Mouse (Mus musculus) megakaryocyte, adult 5-6 weeks (primary cell): ENCODE measurements around the gene Crygs. TPM values are rescaled to one million over a fixed set of nuclear protein-coding genes. Genes with fewer than 3 reads are reported as not detected.

Experiments used
- ATAC-seq: 2 replicates; pipeline ENCODE4 v1.8.0; 2016; ENCODE audit warnings: mild to moderate bottlenecking, inconsistent platforms; ENCODE audit not compliant: poor library complexity, severe bottlenecking
- total RNA-seq, 2 experiments: library from RNA; stranded (forward) in 1 of 2; stranded (reverse) in 1 of 2; fragments of 153-499, 151-499 nt in 1 of 2; fragments of 221-1000, 200-1000 nt in 1 of 2; gene quantifications; 2 replicates each; pipeline versions ENCODE4 v1.2.3 to v1.2.4; 2015 to 2017

Gene Crygs
- total RNA-seq (2015) (not detected in 2 replicates), total RNA-seq (2017) (not detected in 2 replicates)

DNA sequence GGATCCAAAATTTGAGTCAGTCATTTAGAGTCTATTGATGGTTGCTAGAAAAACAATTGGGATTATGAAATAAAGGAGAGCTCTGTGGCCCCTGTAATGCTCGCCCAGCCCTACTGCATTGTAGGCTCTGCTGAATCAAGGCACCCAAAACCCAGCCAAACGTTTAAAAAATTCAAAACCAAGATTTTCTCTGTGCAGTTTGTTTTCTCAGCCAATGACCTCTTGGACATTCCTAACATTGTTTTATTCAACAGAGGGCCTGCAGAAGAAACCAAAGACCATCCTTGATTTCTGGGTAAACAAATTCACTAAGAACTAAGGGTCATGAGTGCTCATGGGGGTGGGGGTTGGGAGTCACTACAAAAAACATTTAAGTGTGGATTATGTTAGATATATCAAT lies at the start of gene Crygs:
Gene Crygs (minus strand): TSS at position 101 of the 400 bp plus-strand sequence.
- ATAC-seq, result no peak

DNA sequence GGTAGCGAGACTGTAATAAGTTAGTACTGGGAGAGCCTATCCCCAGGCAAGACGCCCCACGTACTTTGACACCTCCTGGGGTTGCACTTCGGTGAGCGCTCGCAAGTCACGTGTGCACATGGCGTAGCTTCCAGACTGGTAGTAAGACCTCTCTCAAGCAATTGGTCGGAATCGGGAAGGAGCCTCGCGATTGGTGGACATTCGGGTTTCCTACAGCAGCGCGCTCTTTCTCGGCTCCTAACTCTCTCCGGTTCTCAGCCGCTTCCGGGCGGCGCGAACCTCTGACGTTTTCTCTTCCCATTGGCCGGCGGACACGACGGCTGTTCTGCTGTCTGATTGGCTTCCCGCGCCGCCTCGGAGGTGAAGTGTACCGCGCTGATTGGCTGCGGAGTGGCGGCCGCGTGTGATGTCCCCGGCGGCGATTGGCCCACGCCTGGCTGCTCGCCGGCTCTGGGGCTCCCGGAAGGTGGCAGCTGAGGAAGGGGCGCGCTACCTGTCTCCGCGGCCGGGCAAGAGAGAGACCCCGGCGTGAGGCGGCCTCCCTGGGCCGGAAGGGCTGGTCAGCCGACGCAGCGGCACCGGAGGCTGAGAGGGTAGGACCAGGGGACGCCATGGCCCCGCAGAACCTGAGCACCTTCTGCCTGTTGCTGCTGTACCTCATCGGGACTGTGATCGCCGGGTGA lies 46.2 kb upstream of the Crygs start, which contains the start of the genes Tbccd1 and Dnajb11:
Gene Tbccd1 (minus strand): TSS at position 239 of the 683 bp plus-strand sequence.
Gene Dnajb11 (plus strand): TSS at position 415 of the 683 bp plus-strand sequence.
- ATAC-seq, result peak; percentile 95

DNA sequence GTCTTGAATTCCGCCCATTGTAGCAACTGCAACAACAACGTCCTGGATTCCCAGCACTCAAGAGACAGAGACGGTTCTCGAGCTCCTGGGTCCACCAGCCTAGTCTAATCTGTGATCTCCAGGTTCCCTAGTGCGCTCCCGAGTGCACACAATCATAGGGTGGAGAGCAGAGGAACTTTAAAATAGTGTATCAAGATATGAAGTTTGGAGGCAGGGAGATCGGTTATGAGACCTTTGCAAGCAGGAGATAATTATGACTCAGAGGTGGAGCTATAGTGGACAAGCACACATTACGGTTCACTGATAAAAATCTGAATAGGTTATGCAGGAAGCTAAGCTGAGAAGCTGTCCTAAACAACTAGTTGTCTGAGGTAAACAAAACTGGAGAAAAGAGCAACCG lies 45.4 kb upstream of the Crygs start:
- no peak for ATAC-seq

DNA sequence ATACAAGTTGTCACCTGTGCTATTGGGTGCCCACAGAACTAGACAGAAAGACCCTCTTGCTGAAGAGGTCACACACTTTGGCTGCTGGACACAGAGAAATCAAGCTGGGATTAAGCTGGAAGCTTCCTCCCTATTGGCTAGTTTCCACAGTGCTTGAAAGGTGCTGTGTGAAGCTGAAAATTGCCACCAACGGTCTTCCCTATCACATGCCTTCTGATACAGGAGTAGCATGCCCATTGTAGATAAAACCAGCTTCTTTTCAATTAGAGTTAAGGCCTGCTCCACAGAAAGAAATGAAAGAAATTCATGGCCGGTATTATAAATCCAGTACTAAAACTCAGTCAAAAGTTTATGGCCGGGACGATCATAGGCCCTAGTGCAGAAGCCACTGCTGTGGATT lies 41.3 kb upstream of the Crygs start:
- ATAC-seq, result no peak

DNA sequence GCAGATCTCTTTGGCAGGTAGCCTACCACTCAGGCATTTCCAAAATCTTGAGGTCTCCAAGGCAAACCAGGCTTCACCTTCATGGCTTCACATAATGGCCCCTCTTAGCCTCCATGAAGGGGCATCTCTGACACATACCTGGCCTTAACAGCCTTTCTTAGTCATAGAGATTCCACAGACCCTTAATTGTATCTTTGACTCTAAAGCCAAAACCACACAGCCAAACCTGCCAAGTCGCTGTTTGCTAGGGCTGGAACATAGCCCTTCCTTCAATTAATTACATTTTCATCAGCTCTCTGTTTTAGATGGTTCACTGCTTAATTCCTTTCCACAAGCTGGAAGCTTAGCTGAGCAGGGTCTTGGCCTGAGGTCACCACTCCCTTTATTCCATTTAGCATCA lies 37.0 kb upstream of the Crygs start:
- ATAC-seq, result no peak

DNA sequence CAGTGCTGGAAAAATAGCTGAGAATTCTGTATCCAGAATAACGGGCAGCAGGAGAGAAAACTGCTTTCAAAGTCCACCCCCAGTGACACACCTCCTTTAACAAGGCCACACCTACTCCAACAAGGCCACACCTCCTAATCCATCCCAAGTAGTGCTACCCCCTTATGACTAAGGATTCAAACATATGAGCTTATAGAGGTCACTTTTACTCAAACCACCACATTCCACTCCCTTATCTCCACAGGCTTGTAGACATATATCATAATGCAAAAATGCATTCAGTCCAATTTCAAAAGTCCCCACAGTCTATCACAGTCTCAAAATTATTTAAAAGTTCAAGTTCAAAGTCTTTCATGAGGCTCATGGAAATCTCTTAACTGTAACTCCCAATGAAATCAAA lies 36.3 kb upstream of the Crygs start:
- no peak for ATAC-seq

DNA sequence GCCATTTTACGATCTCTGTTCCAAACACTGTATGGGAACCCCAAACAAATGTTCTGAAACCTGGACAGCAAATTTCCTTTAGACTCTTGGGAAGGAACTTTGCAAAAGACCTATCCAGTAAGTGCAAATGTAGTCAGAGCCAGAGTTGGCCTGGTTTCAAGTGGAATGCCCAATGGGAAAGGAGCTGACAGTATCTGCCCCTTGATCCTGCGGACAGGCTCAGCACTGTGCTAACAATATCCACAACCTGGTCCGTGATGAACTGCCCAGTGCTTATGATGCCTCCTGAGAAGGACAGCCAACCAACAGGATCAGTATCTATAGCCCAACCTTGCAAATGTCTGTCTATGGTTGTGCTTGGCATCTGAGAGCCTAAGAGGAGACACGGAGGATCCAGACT lies 34.1 kb upstream of the Crygs start:
- no peak for ATAC-seq

DNA sequence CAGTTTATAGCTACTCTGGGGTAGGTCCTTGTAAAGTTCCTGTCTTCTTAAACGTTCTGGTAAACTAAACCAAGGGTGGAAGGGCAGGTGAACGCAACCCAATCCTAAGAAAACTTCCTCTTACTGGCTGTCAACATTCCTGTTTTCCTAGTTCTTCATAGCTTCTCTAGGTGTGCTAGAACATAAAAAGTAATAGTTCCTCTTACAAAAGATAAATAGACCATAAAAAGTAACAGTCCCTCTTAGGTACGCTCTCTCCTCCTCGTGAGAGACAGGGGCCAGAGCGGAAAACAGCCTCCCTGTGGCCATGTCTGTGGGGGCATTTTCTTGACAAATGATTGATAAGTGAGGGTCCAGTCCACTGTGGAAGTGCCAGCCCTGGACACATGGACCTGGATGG lies 33.5 kb upstream of the Crygs start:
- no peak for ATAC-seq

DNA sequence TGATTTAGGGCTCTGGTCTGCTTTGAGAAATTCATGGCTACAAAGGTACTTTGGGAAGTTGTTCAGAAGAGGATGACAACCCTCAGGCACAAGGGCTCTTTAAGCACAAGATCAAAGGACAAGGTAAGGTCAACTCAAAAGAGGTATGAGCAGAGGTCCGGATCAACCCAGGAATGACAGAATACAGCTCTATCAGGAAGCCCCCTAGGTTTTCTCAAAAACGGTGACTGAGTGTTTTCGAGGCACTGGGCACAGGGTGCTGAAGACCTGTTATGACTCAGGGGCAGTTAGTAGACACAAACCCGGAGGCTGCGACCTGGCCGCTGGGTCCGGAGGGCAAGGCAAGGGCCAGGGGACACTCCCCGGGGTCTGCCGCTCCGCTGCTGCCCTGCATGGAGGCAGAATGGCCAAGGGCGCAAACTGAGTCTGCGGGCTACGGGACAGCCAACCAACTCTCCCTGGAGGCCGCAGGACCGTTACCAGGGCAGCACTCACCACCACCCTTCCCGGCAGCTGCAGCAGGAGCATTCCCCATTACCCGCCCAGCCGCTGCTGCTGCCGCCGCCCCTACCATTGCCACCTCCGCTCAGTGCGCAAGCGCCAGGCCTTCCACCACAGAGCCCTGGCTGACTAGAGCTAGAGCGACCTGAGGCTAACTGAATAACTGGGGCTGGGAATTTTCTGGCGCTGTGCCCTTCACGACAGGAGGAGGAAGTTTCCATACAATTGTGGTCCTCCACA lies 32.9 kb upstream of the Crygs start:
- no peak for ATAC-seq

DNA sequence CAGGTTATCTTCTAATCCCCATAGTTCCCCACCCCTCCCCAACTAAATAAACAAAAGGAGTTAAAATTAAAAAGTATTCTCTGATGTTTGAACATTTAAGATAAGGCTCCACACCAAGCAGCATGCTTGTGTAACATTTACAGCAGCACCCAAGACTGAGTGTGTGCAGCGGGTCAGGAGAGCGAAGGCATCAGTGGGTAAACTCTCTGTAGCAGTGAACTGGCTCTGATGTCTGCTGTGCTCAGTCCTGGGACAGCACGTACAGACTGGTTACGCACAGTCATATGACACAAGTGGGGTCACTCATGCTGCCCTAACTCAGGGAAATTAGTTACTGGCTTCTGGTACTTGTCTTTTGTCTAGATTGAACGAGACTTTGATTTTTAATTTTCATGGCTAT lies 31.5 kb upstream of the Crygs start:
- ATAC-seq, result no peak

DNA sequence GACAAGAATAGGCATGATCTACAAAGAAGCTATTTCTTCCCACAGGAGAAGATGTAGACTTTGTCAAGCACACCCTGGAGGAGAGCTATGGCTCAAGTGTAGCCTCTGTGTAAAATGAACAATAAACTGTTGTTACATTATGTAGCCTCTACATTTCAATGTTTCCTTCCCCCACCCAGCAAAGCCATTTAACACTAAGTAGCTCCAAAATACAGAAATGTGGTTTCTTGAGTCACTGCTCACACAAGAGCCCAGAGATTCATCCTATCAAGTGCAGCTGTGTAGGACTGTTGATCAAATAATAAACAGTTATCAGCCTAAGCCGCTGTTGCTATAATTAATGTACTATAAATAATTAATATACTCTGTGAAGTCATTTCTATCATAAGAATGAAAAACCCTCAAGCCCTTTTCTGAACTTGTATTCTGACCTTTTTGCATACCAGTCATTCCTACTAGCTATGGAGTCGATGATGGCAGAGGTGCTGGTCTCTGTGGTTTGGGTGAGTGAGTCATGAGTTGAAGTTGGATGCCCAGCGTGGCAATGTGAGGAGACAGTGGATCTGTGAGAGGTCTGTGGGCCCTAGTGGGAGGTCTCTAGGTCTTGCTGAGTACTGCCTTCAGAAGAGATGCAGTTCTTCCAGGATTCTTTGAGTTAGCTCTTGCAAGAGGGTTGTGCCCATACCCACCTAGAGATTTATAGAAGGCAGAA lies 27.9 kb upstream of the Crygs start:
- ATAC-seq, result no peak

DNA sequence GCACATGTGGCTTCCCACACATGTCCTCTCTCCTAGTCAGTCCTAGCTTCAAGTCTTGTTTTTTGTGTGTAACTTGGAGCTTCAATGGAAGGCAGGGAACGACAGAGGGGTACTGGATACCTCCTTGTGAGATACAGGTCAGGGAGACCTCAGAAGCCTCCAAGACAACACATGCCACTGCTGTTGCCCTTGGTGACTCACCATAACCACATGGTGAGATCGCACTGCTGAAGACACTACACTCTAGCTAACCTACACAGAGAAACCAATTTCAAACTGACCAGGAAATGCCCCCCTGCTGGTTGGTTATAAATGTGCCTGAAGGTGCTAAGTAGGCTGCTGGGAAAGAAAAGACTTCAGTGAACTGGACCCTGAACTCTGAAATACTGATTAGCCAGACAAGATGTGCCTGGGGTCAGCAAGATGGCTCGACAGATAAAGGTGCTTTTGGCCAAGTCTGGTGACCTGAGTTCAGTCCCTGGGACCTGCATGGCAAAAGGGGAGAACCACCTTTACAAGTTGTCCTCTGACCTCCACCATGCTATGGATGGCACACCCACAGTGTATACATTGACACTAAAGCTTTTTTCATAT lies 21.7 kb upstream of the Crygs start:
- ATAC-seq, result no peak

DNA sequence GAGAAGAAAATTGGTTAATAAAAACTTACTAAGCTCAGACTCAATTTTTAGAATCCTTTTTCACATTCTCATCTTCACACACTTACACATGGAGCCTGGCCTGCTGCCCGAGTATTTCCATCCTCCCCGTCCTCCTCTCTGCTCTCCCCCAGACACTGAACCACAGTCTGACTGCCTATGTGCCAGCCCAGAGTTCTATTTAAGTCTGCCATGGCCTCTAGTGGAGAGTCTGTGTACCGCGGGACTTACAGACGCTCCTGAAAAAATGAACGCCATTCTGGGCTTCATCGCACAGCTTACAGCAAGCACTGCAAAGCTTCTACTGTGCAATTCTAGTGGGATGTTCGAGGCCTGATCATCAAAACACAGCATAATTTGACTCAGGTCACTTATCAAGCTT lies 9.4 kb upstream of the Crygs start:
- no peak for ATAC-seq

DNA sequence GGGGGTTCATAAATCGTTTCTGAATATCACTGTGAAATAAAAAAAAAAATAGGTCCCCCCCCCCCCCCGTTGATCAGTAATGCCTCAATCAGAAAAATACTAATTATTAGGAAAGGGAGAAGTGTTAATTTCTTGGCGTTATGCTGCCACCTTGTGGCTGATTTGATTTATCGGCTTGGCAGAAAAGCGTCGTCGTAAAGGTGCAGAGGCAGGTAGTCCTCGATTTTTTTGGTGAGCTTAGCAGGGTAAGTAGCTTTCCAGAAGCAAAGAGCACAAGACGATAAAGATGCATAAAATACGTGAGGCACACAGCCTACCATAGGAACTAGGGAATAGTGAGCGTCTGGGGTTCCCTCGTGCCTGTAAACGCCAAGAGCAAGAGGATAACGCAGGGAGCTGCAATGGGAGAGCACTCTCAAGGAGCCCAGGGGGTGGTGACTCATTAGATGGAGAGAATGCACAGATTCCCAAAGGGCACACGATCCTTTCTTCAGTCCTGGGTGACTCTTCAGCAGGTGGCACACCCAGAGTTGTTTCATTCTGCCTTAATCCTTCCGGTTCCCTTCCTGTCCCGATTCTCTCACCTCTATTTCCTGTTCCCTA lies 3.8 kb downstream of the Crygs start:
- peak; percentile 72 for ATAC-seq

DNA sequence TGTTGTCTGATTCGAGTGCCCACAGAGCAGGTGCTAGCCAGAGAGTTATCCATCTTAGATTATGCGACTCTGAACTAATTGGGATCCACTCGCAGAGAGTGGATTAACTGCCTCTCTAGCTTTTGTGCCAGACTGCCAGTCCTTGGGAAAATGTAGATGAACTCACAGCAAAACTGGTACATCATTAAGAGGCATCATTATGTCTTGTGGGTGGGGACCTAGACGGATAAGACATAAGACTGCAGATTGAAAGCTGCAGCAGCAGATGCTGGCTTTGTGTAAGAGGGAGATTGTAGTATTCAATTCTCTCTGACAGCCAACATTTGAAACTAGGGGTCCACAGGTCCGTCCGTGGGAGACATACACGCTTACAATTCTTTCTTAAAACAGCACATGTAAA lies 8.6 kb downstream of the Crygs start:
- no peak for ATAC-seq

DNA sequence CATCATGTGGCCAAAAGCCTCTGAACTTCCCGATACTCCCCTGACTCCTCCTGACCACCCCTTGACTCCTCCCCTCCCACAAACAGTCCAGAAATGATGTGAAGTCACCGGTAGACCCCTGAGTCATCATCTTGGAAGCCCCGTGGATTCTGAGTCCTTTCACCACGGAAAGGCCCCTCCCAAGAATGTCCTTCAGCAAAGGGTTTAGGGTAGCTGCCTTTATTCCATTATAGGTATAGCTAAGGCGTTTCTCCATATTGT lies 10.6 kb downstream of the Crygs start:
- ATAC-seq, result 0 out of 2 replicates have a peak, but pooled peaks have one; percentile 34

DNA sequence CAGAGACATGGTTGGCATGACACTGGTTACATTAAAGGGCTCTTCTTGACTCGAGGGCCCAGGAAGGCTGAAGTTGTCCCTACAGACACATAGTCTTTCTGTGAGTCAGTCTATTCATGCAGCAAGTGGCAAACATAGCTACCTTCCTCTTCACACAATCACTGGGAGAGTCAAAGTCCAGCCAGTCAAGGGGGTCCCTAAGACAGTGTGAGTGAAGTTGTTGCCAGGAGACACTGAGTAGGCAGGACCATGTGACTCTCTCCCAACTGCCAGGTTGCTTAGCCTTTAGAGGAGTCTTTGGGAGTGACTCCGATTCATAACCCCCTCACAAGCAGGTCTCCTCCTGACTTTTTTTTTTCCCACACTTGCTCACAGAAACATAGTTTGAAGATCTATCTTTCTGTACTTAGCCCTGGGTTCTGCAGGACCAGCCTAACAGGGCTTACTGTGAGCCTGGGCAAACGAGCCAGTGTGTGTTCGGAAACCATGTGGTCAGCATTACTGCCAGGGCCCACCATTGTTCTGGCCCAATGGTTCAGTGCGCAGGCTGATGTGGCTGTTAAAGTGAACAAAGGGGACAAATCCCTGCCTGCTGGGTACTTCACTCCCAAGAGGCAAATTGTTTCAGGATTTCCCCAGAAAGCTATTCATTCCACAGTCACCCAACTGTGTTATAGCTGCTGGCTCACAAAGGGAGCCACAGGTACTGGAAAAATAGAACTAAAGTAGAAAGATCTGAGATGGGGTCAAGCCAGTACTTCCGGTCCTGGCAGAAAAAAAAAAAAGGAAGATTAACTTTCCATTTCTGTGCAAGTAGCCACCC lies 11.1 kb downstream of the Crygs start:
- no peak for ATAC-seq

DNA sequence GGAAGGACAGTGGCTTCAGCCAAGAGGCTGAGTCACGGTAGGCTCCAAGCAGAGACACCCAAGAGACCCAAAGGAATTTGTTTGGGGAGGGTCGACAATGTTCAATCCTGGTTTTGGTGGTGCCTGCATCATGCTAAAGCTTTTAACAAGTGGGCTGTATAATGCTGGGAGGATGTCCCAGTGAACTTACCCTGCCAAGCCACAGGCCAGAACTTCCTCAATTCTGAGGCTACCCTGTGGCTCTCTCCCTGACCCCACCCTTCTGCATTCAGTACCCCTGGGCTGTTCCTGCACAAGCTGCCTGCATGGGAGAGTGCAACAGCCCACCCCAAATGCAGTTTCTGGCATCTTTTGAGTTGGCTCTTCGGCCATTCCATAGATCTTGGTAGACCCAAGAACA lies 12.9 kb downstream of the Crygs start:
- ATAC-seq, result peak; percentile 97

DNA sequence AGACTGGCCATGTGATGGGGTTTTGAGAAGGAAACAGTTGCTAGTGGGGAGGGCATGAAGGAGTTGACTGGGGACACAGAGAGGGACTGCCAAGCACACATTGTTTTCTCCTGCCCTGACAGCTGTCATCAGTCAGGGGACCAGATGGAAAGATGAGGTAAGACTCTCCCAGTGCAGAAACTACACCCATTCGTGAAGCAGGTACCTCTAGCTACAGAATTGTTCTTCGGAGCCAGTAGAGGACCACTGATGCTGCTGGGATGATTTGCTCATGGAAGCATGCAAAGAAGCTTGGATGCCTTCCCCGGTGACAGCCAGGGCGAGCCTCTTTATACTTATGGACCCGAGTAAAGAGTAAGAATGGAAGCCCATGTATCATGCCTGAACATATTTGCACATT lies 13.9 kb downstream of the Crygs start:
- ATAC-seq, result no peak

DNA sequence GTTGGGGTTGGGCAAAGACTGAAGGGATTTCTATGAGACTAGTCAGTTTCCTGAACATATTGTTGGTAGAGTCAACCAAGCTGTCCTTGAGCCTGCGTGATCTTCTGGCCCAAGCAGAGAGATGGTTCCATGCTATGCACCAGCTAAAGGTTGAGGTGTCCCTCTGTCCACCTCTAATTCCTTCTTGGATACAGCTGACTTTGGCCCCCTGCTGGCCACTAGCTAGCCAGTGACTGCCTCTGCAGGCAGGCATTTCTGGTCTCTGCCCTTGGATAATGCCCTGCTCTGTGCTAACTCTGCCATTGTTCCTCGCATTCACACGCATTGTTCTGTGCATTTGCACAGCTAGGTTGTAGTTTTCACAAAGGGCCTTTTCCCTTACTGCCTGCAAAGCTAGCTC lies 15.9 kb downstream of the Crygs start:
- ATAC-seq, result no peak
